Mouse (Mus musculus) lung, postnatal 0 days (tissue): ENCODE results near the gene Irf7.

ENCODE experiments used
- CTCF ChIP-seq: IDR thresholded peaks from 2 replicates; pipeline ENCODE4 v1.5.1; 2016; ENCODE audit warnings: antibody characterized with exemption, mild to moderate bottlenecking
- EP300 ChIP-seq: IDR thresholded peaks from 2 replicates; pipeline ENCODE4 v1.6.1; 2016; ENCODE audit warnings: antibody characterized with exemption, mild to moderate bottlenecking, control low read depth

DNA sequence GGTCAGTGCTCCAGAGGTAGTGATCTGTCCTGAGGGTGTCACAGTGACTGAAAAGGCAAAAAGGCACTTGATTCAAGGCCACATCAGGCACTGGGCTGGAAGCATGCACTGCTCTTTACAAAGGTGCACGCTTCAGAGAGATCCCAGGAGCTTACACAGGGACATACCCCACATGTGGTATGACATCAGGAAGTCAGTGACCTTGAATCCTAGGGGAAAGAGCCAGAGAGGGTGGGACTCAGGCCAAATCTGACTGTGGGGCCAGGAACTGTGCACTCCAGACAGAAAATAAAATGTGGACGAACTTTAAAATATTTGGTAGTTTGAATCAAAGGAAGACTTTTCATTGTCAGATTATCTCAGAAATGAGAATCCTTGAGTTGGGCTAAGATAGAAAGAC lies 48.1 kb upstream of the Irf7 start:
- no peak for TF ChIP-seq CTCF
- no peak for TF ChIP-seq EP300
